Mouse (Mus musculus): ENCODE results near the gene Crygb.

- TF ChIP-seq CTCF (IDR thresholded peaks at IDR 0.05; ENCODE audit: control insufficient read depth, insufficient read depth, insufficient replicate concordance, low read depth, low read length) (no peak), POLR2A (IDR thresholded peaks at IDR 0.05; ENCODE audit: control insufficient read depth, low read depth, low read length) (no peak)
Measured at GRCm38 (mm10) chr1:65073589-65073988, 8.5 kb downstream of the Crygb start, which contains the start of gene Crygc.

Data from testis, adult 2 months (tissue).